Mouse (Mus musculus): Measurements from ENCODE around the gene Ube2d2b.

- TF ChIP-seq CTCF (IDR thresholded peaks at IDR 0.05; ENCODE audit: low read depth), result peak; percentile 64
- no peak for TF ChIP-seq EP300 (optimal IDR thresholded peaks at IDR 0.05)
Measured at GRCm38 (mm10) chr5:107793927-107794326, 36.0 kb upstream of the Ube2d2b start.

All from stomach, postnatal 0 days (tissue).